Mouse (Mus musculus) left cerebral cortex, postnatal 4 days (tissue): ENCODE data around the gene Tmem132c. TPM values are rescaled to one million over a fixed set of nuclear protein-coding genes. Genes with fewer than 3 reads are reported as not detected.
A peak's percentile ranks its signal among the peaks of the same experiment; 100 is the strongest.

Experiments used
- DNase-seq: peaks from one replicate; pipeline ENCODE4 v3.0.0-alpha.2; 2022
- intact Hi-C: fragments of 180-260 bp; cut with DNase I; formaldehyde crosslinking; loops from one replicate; pipeline ENCODE4 v1.15.1; 2025
- total RNA-seq, 2 experiments: library from RNA; stranded (reverse); gene quantifications; 2 replicates each; pipeline ENCODE4 v1.2.3; 2021

Tmem132c gene
- total RNA-seq, 2 experiments from 2014 or later = 10.4 to 11.6 TPM

DNA sequence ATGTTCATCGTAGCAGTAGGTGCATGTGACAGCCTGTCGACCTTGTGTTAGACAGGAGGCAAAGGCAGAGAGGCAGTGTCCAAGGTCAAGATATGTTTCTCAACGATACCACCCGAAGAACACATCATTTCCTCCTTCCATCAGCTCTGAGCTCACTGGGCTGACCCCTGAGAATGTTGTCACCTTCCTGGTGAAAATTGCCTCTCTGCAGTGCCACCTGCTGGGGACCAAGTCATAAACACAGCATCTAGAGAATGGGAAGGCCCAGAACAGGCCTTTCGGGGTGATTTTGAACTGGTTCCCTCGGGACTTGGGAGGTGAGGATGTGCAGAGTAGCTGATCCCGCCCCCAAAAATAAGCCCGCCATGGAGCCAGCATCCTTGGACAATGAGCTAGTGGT lies 342.1 kb downstream of the Tmem132c start:
- intact Hi-C loops = no loop called here
- peak; percentile 18 for DNase-seq

DNA sequence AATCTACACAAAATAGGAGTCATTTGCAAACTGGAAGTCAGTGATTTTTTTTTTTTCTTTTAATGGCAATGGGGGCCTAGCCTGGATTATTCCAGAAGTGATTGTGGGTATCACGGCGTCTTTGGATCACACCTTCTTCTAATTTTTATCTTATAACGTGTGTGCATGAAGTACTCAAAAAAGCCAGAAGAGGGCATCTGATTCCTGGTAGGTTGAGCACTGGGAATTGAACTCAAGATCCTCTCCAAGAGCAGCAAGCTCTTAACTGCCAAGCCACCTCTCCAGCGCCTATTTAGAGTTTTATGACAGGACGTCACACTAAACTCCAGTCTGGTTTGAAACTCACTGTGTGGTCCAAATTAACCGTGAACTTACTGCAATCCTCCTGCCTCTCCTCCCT lies 346.2 kb downstream of the Tmem132c start:
- intact Hi-C loops = no loop called here

DNA sequence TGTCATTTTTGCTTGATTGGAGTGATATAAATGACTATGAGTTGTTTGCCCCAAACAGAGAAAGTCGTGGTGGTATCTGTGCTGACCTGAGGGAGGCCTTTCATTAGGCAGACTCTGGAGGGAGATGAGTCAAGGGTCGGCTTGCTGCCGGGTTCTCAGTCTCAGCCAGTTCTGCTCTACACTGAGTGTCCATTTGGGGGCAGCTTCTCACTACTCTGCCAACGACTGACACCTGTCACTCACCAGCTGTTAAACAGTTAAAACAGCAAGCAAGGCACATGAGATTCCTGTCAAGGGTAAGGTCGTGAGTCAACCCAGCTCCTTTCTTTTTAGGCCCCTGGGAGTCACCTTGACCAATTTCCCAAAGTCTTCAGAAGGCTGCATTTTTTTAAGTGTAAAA lies 350.8 kb downstream of the Tmem132c start:
- DNase-seq = no peak
- intact Hi-C loops = loop anchor here (2.0 kb wide), 1 partner anchor 848 kb away; no protein-coding TSS in a partner anchor

More for the DNA sequence above, 346.2 kb downstream of the Tmem132c start:
- DNase-seq = no peak

DNA sequence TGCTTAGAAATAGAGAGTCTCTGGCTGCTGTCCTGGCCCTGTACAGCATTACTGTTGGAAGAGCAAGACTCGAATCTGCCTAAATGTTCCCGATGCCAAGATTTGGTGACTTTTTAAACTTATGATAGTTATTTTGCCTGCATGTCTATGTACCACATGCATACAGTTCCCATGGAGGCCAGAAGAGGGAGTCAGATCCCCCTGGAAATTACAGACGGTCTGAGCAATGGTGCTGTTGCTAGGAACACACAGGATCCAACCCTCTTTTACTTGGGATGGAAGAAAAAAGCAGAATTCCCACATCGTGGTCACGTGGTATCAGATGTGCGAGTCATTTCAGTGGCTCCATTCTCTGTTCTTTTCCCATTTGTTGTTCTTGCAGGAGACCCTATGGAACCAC lies 351.2 kb downstream of the Tmem132c start:
- intact Hi-C loops = loop anchor here (2.0 kb wide), 1 partner anchor 848 kb away; no protein-coding TSS in a partner anchor
- peak; percentile 21 for DNase-seq

DNA sequence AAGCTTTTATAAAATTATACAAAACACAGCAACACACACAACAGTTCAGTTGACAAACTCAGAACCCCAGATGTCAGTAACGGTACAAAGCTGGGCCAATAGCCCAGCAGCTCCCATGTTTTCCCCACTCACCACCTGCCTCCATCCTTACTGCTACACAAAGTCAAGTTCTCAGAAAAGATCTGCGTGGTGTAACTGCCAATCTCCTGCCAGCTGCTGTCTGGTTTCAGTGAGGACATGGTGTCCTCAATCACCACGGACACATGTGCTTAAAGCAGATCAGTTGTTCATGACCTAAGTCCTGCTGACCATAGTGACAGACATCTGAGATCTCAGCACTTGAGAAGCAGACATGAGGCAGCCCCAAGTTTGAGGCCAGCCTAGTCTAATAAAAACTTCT lies 354.1 kb downstream of the Tmem132c start:
- no peak for DNase-seq
- intact Hi-C loops = no loop called here

DNA sequence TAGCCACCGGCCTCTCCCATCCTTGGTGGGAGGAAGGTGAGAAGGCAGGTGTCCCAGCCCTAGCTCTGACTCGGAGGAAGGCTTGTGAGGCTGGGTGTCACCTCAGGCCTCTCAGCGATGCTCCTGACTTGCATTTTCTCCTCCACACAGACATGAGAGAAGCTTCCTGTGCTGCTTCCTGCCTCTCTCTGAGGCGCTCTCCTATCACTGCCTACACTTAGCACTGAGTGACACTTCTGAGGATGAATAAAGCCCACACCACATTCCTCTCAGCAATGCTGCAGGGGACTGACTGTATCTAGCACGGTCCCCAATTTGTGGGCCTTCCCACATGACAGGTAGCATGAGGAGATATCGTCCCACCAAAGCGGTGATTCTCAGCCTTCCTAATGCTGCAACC lies 355.3 kb downstream of the Tmem132c start:
- no peak for DNase-seq
- intact Hi-C loops = no loop called here

DNA sequence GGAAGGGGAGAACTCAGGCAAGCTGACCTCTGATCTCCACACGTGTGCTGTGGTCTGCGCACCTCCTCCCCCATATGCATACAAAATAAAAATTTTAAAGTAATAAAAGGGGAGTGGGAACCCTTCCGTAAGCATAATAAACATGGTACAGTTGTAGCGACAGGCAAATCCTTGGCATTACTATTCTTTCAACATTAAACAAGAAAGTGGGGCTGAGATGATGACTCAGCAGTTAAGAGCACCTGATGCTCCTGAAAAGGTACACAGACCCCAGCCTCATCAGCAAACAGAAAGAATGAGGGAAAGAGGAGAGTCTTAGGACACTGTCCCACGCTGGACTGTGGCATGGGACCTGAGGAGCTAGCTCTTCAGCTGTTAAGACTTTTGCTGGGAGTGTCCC lies 361.4 kb downstream of the Tmem132c start:
- no peak for DNase-seq
- intact Hi-C loops = no loop called here

DNA sequence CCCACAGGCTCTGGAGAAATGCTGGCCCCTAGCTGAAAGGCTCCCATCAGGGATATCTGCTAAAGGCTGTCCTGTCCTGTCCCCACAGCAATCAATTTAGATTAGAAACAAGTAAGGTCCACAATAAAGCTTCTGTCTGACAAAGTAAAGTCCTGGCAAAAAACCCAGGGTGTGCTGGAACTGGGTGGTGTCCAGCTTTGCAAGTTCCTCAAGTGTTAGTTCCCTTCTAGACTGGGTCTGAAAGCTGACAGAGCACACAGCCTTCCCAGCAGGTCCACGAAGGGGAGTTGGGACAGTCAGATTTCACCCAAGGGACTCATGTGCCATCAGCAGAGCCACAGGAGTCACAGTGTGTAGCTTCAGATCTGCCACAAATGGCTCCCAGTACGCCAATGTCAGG lies 365.9 kb downstream of the Tmem132c start:
- DNase-seq = no peak
- intact Hi-C loops = no loop called here

DNA sequence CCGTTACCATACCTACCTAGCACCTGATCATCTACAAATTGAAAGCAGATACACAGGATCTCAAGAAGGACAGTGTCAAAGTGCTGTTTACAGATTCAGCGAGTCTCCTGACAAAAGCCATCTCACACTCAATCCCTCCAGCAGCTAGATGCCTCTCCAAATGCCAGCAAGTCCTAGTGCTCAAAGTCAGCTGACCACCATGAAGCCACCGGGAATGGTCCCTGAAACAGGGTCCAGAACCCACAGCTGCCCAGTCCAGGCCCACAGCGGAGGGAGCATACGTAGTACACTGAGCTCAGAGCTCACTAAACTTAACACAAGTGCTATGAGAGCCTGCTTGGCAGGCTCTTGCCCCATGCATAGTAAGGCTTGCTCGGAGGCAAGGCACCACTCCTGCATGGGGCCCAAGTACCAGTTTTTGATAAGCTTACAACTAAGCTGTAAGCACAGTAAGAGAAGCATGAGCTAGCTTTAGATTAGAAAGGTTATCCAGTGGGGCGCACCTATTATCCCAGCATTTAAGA lies 367.6 kb downstream of the Tmem132c start:
- intact Hi-C loops = no loop called here
- no peak for DNase-seq

DNA sequence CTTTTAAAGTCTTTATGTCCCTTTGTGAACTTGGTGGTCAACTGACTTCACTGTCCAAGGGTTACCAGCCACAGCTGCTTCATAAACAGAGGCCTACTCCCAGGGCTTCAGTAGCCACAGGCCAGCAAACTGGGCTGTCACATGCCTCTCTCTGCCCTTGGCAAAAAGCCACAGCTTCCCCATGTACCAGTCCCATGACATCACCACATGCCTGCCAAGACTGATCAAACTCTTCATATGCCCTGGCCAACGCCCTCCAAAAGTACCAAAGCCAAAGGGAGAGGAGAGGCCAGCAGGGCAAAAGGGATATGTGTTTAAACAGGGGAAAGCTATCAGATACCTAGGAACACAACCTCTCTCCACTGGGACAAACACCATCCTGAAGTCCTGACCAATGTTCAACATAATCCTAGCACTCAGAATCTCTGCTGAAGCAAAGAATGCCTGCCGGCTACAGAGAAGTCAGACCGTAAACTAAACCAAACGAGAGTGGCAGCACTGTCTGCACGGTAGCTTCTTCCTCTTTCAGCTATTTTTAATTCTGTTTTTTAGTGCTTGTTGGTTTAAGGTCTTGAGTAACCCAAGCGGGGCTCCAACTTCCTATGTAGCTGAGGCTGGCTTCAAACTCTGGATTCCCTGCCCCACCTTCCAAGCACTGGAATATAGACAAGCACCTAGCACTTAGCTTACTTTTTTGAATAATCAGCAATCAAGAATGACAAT lies 369.3 kb downstream of the Tmem132c start:
- intact Hi-C loops = no loop called here

DNA sequence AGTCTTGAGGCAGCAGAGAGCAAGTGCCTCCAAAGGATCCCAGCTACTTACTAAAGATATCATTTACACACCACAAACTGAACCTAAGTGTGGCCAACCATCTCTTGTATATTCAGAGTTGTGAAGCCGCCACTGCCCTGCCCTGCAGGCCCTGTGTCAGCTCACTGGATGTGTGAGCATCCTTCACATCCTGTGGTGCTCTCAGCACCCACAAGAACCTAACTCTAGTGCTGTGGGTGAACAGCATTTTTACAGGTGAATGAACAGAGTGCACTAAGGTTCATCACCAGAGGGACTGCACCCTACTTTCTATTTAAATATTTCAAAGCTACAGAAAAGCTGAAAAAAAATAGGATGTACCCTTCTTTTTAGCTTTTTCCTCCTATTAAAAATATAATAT lies 370.3 kb downstream of the Tmem132c start:
- intact Hi-C loops = no loop called here
- no peak for DNase-seq

More for the DNA sequence above, 369.3 kb downstream of the Tmem132c start:
- peak; percentile 50 for DNase-seq

DNA sequence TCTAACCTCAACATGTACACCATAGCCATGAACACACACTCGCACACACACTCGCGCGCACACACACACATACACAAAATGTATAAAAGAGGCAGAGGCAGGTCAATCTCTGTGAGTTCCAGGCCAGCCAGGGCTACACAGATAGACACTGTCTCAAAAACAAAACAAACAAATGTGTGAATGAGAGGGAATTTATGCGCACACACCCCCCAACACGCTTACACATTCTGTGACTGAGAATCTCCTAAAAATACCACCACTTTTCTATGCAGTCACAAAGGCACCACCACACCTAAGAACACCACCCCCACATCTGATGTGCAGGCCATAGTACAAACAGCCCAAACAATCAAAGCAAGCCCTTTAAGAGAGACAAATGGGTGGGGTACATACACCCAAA lies 370.8 kb downstream of the Tmem132c start:
- intact Hi-C loops = no loop called here
- DNase-seq = no peak
